In the genomic region with DNA sequence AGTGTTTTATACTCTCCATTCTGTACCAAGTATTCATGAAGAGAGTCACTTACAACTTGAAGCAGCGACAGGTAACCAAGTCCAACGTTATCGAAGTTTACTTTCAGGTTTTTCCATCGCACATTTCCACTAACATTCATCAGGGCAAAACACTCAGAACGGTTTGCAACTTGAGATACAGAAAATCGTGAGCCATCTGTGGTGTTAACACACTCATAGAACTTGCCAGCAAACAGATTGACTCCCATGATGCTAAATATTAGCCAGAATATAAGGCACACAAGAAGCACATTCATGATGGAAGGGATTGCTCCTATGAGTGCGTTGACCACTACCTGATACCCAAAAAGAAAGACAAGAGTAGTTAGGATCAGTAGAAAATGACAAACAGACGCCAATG, we compare ENCODE assay signal across 23 mouse cellular contexts. TPM values are rescaled to one million over a fixed set of nuclear protein-coding genes. Genes with fewer than 3 reads are reported as not detected.
DNase-seq lines count a peak whose midpoint lies in the region; ATAC-seq lines count a peak whose summit lies in the region.
"Had no signal": no experiment of that assay in that cellular context is flagged by ENCODE, and none has a peak within 500 bp of the region (broad histone marks: within the 10 kb centered on the region; RNA-seq: fewer than 3 reads in every experiment).

No protein-coding gene starts in this region.

- no peak overlapping the region for H3K4me3 ChIP-seq in forebrain, embryonic 14.5 days (ENCODE audit: low read depth, low read length)
- H3K4me3 ChIP-seq in forebrain, embryonic 15.5 days: no peak overlapping the region
- H3K4me3 ChIP-seq in embryonic facial prominence, embryonic 10.5 days: no peak overlapping the region
- H3K4me3 ChIP-seq: heart, embryonic 10.5 days; hindbrain, embryonic 12.5 days had no signal

- H3K4me1 ChIP-seq in forebrain, embryonic 14.5 days (ENCODE audit: control insufficient read depth, insufficient read depth, low read length): no peaks in the 10 kb centered on the region
- H3K4me1 ChIP-seq in forebrain, embryonic 15.5 days: no peaks in the 10 kb centered on the region
- no peaks in the 10 kb centered on the region for H3K4me1 ChIP-seq in embryonic facial prominence, embryonic 10.5 days
- H3K4me1 ChIP-seq: heart, embryonic 10.5 days; hindbrain, embryonic 12.5 days had no signal

- no peak overlapping the region for H3K27ac ChIP-seq in forebrain, embryonic 14.5 days (ENCODE audit: low read depth, low read length)
- no peak overlapping the region for H3K27ac ChIP-seq in forebrain, embryonic 15.5 days (replicated peaks)
- H3K27ac ChIP-seq in embryonic facial prominence, embryonic 10.5 days (replicated peaks): no peak overlapping the region
- H3K27ac ChIP-seq: heart, embryonic 10.5 days; hindbrain, embryonic 12.5 days had no signal

- DNase-seq in forebrain, embryonic 14.5 days (ENCODE audit: low spot score): peak; percentile 41
- DNase-seq in layer of hippocampus, adult 18-20 months (ENCODE audit: low spot score in 2 of 2): peak; percentile 9 to 57
- no peak for DNase-seq in layer of hippocampus, postnatal 36 days
- peak; percentile 15 for DNase-seq in layer of hippocampus, adult 9-11 months
- DNase-seq in gastrocnemius, adult 8-10 months (ENCODE audit: low spot score in 2 of 2): no peak
- no peak for DNase-seq in embryonic facial prominence, embryonic 10.5 days (ENCODE audit: low spot score)
- DNase-seq: adrenal gland, adult 8-10 months; adrenal gland, postnatal 36 days; B cell, adult 2 months; cerebellum, adult 18-20 months; cerebellum, adult 9-11 months; cerebellum, postnatal 36 days; gastrocnemius, postnatal 10 days; heart, adult 18-20 months; heart, postnatal 10 days; heart, postnatal 4 days had no signal

- no peaks in the 10 kb centered on the region for H3K36me3 ChIP-seq in forebrain, embryonic 14.5 days (ENCODE audit: control insufficient read depth, insufficient read depth, low read length)
- no peaks in the 10 kb centered on the region for H3K36me3 ChIP-seq in forebrain, embryonic 15.5 days
- no peaks in the 10 kb centered on the region for H3K36me3 ChIP-seq in embryonic facial prominence, embryonic 10.5 days (replicated peaks)
- H3K36me3 ChIP-seq: G1E; heart, embryonic 10.5 days; hindbrain, embryonic 12.5 days had no signal

- H3K27me3 ChIP-seq in forebrain, embryonic 14.5 days (replicated peaks; ENCODE audit: control insufficient read depth, insufficient read depth, low read length): no peaks in the 10 kb centered on the region
- no peaks in the 10 kb centered on the region for H3K27me3 ChIP-seq in forebrain, embryonic 15.5 days
- no peaks in the 10 kb centered on the region for H3K27me3 ChIP-seq in embryonic facial prominence, embryonic 10.5 days (replicated peaks; ENCODE audit: low read depth, poor library complexity, severe bottlenecking)
- H3K27me3 ChIP-seq: hindbrain, embryonic 12.5 days had no signal

- ATAC-seq in forebrain, embryonic 14.5 days: no peak
- ATAC-seq in forebrain, embryonic 15.5 days (replicated peaks): no peak
- ATAC-seq: CD4-positive, CD25-positive, alpha-beta regulatory T cell, adult 4 months; hindbrain, embryonic 16.5 days; inflammation-experienced regulatory T-cells, adult 6 months had no signal

- 84% methylated on average over 8 of the region's 8 CpGs for WGBS in forebrain, embryonic 14.5 days
- WGBS in forebrain, embryonic 15.5 days: 75% methylated on average over 8 of the region's 8 CpGs
- WGBS in embryonic facial prominence, embryonic 10.5 days: 88% methylated on average over 8 of the region's 8 CpGs

- no peak overlapping the region for H3K9ac ChIP-seq in forebrain, embryonic 14.5 days (ENCODE audit: low read length)
- H3K9ac ChIP-seq in forebrain, embryonic 15.5 days (replicated peaks): no peak overlapping the region
- H3K9ac ChIP-seq: hindbrain, embryonic 12.5 days had no signal

- no peaks in the 10 kb centered on the region for H3K9me3 ChIP-seq in forebrain, embryonic 14.5 days (replicated peaks; ENCODE audit: control insufficient read depth, low read length)
- H3K9me3 ChIP-seq in forebrain, embryonic 15.5 days: no peaks in the 10 kb centered on the region
- H3K9me3 ChIP-seq in embryonic facial prominence, embryonic 10.5 days: no peaks in the 10 kb centered on the region
- H3K9me3 ChIP-seq: heart, embryonic 10.5 days; hindbrain, embryonic 12.5 days had no signal

- no peak overlapping the region for H3K4me2 ChIP-seq in forebrain, embryonic 14.5 days (ENCODE audit: low read length)
- H3K4me2 ChIP-seq in forebrain, embryonic 15.5 days (replicated peaks): no peak overlapping the region
- H3K4me2 ChIP-seq: hindbrain, embryonic 12.5 days had no signal

RNA-seq across cellular contexts. Expression of a gene that starts 53.9 kb away (rescaled TPM):
- polyA plus RNA-seq in forebrain, embryonic 14.5 days (2014; fragmentation: Nextera tagmentation; extraction: Ambion mirVana): 4.6 and 7.6 TPM in 2 replicates
- polyA plus RNA-seq in forebrain, embryonic 15.5 days (2015; fragmentation: Nextera tagmentation; extraction: Ambion mirVana): 11.7 and 12.6 TPM in 2 replicates
- total RNA-seq in layer of hippocampus, adult 18-20 months (2021): 10 to 100 TPM; 64.4 to 69.1 TPM
- total RNA-seq in layer of hippocampus, postnatal 36 days (2021): 10 to 100 TPM; 64.0 to 68.5 TPM
- total RNA-seq in gastrocnemius, adult 8-10 months (2022): under 1 TPM in 3 of 4 experiments, not detected in 1; 0.07 to 0.13 (median 0.13) TPM
- polyA plus RNA-seq in embryonic facial prominence, embryonic 10.5 days (2016; fragmentation: Nextera tagmentation; extraction: Ambion mirVana): 0.70 and 1.00 TPM in 2 replicates
- total RNA-seq: heart, adult 18-20 months had no signal
- polyA plus RNA-seq: G1E; inflammation-experienced regulatory T-cells, adult 6 months had no signal

Comparison
In these comparisons a context has a peak if more than half of its experiments do, and no peak if none do; other contexts are left out.
1. DNase-seq: peak in forebrain, embryonic 14.5 days (single experiment), layer of hippocampus, adult 18-20 months (2 of 2) and layer of hippocampus, adult 9-11 months (single experiment); none in layer of hippocampus, postnatal 36 days (0 of 2), gastrocnemius, adult 8-10 months (0 of 2) and embryonic facial prominence, embryonic 10.5 days (single experiment).
2. RNA of a gene that starts 53.9 kb away (total RNA-seq): 64.4 to 69.1 TPM in layer of hippocampus, adult 18-20 months and 64.0 to 68.5 TPM in layer of hippocampus, postnatal 36 days; 0.07 to 0.13 TPM in gastrocnemius, adult 8-10 months; every median in the first group is over 10 times any median in the second.